Mouse (Mus musculus): Measurements from ENCODE around the gene Rasa4.
A peak's percentile ranks its signal among the peaks of the same experiment; 100 is the strongest.

DNA sequence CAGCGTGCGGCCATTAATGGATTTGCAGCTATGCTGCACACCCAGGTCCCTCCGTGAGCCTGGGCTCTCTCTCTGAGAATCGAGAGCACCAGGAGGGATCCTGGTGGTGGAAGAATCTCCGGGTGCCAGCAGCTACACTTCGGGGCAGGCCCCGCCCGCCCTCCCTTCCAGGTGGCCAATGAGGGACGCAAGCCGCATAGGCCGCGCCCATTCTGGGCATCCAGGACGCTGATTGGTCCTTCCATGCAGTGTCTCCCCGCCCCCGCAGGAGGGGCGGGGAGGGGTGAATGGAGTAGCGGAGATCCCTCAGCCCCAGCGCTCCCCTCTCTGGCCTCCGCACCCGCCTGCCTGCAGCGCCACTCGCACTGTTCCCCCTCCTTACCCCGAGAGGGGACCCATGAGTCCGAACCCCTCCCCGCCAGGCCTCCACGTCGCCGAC is at the start of gene Rasa4:
- TF ChIP-seq CTCF (IDR thresholded peaks at IDR 0.05) = peak; percentile 47
- TF ChIP-seq POLR2A (IDR thresholded peaks at IDR 0.05; ENCODE audit: insufficient read depth, low read depth, low read length) = peak; percentile 56
- TF ChIP-seq EP300 (IDR thresholded peaks at IDR 0.05; ENCODE audit: insufficient read depth, low read depth, low read length) = no peak

Measured in heart, adult 2 months (tissue).